Mouse (Mus musculus): ENCODE measurements around the gene Gm42420.

Gm42420 gene

GRCm38 (mm10) chr6:39573791-39574554 is 11.6 kb upstream of the Gm42420 start, which contains the start of gene Adck2:
Adck2 (plus strand) TSS chr6:39573873.
- peak; percentile 77 for DNase-seq

GRCm38 (mm10) chr6:39574555-39574869 is 11.0 kb upstream of the Gm42420 start:
- no peak for DNase-seq

- no peak for DNase-seq
Observed at GRCm38 (mm10) chr6:39574951-39575350, 10.6 kb upstream of the Gm42420 start.

GRCm38 (mm10) chr6:39579552-39579951 is 6.0 kb upstream of the Gm42420 start:
- no peak for DNase-seq

- no peak for DNase-seq
Observed at GRCm38 (mm10) chr6:39580558-39580957, 5.0 kb upstream of the Gm42420 start.

- no peak for DNase-seq
Observed at GRCm38 (mm10) chr6:39581087-39581784, 4.3 kb upstream of the Gm42420 start.

GRCm38 (mm10) chr6:39591481-39591880 is 5.9 kb downstream of the Gm42420 start:
- DNase-seq: no peak

- peak; percentile 94 for DNase-seq
Observed at GRCm38 (mm10) chr6:39592401-39593214, 7.1 kb downstream of the Gm42420 start, which contains the start of gene Ndufb2. Ndufb2 (plus strand) TSS chr6:39592574.

GRCm38 (mm10) chr6:39600851-39601250 is 15.3 kb downstream of the Gm42420 start:
- no peak for DNase-seq

- no peak for DNase-seq
Observed at GRCm38 (mm10) chr6:39601828-39602227, 16.3 kb downstream of the Gm42420 start.

- no peak for DNase-seq
Observed at GRCm38 (mm10) chr6:39604565-39604964, 19.0 kb downstream of the Gm42420 start.

GRCm38 (mm10) chr6:39606056-39606455 is 20.5 kb downstream of the Gm42420 start:
- no peak for DNase-seq

- DNase-seq: no peak
Observed at GRCm38 (mm10) chr6:39606862-39607261, 21.3 kb downstream of the Gm42420 start.

GRCm38 (mm10) chr6:39607365-39607764 is 21.8 kb downstream of the Gm42420 start:
- no peak for DNase-seq

- no peak for DNase-seq
Observed at GRCm38 (mm10) chr6:39610207-39610606, 24.7 kb downstream of the Gm42420 start.

- no peak for DNase-seq
Observed at GRCm38 (mm10) chr6:39611296-39611695, 25.7 kb downstream of the Gm42420 start.

Data from right cerebral cortex, postnatal 14 days (tissue).